Mouse (Mus musculus): ENCODE results near the gene Clcn6.

Gene Clcn6

GRCm38 (mm10) chr4:148040029-148040830, 1.6 kb upstream of the Clcn6 start:
- DNase-seq (ENCODE audit: low spot score in 2 of 2) = no peak

GRCm38 (mm10) chr4:148039254-148040028, 820 bp upstream of the Clcn6 start:
- peak in 1 of 2 experiments; percentile 35 for DNase-seq (ENCODE audit: low spot score in 2 of 2)

GRCm38 (mm10) chr4:148038079-148038599, 482 bp downstream of the Clcn6 start:
- DNase-seq (ENCODE audit: low spot score in 2 of 2) = no peak

- no peak for DNase-seq (ENCODE audit: low spot score in 2 of 2)
These were observed 3.2 kb downstream of the Clcn6 start for GRCm38 (mm10) chr4:148035440-148035839.

- DNase-seq (ENCODE audit: low spot score in 2 of 2) = no peak
These were observed 4.7 kb downstream of the Clcn6 start for GRCm38 (mm10) chr4:148033858-148034410.

- DNase-seq (ENCODE audit: low spot score in 2 of 2) = no peak
These were observed 8.1 kb downstream of the Clcn6 start for GRCm38 (mm10) chr4:148030506-148030905.

GRCm38 (mm10) chr4:148029297-148029696, 9.3 kb downstream of the Clcn6 start:
- no peak for DNase-seq (ENCODE audit: low spot score in 2 of 2)

- no peak for DNase-seq (ENCODE audit: low spot score in 2 of 2)
These were observed 14.6 kb downstream of the Clcn6 start for GRCm38 (mm10) chr4:148024003-148024402.

GRCm38 (mm10) chr4:148018410-148018809, 20.2 kb downstream of the Clcn6 start:
- no peak for DNase-seq (ENCODE audit: low spot score in 2 of 2)

GRCm38 (mm10) chr4:148016981-148017380, 21.6 kb downstream of the Clcn6 start:
- no peak for DNase-seq (ENCODE audit: low spot score in 2 of 2)

- no peak for DNase-seq (ENCODE audit: low spot score in 2 of 2)
These were observed 23.2 kb downstream of the Clcn6 start for GRCm38 (mm10) chr4:148015418-148015817.

- no peak for DNase-seq (ENCODE audit: low spot score in 2 of 2)
These were observed 26.4 kb downstream of the Clcn6 start for GRCm38 (mm10) chr4:148012216-148012615.

GRCm38 (mm10) chr4:148011332-148011731, 27.3 kb downstream of the Clcn6 start:
- DNase-seq (ENCODE audit: low spot score in 2 of 2) = no peak

GRCm38 (mm10) chr4:148009641-148010040, 29.0 kb downstream of the Clcn6 start:
- DNase-seq (ENCODE audit: low spot score in 2 of 2) = no peak

- peak in 1 of 2 experiments; percentile 32 for DNase-seq (ENCODE audit: low spot score in 2 of 2)
These were observed 30.2 kb downstream of the Clcn6 start for GRCm38 (mm10) chr4:148008412-148008811.

GRCm38 (mm10) chr4:148004361-148004760, 34.3 kb downstream of the Clcn6 start:
- DNase-seq (ENCODE audit: low spot score in 2 of 2) = no peak

GRCm38 (mm10) chr4:148001866-148002265, 36.8 kb downstream of the Clcn6 start:
- no peak for DNase-seq (ENCODE audit: low spot score in 2 of 2)

- no peak for DNase-seq (ENCODE audit: low spot score in 2 of 2)
These were observed 37.4 kb downstream of the Clcn6 start for GRCm38 (mm10) chr4:148001013-148001789.

GRCm38 (mm10) chr4:148000202-148000772, 38.3 kb downstream of the Clcn6 start, which contains the start of gene Nppa:
TSS of gene Nppa (plus strand) at chr4:148000722.
- no peak for DNase-seq (ENCODE audit: low spot score in 2 of 2)

- DNase-seq (ENCODE audit: low spot score in 2 of 2) = no peak
These were observed 43.3 kb downstream of the Clcn6 start for GRCm38 (mm10) chr4:147995311-147995710.

- DNase-seq (ENCODE audit: low spot score in 2 of 2) = no peak
These were observed 45.0 kb downstream of the Clcn6 start for GRCm38 (mm10) chr4:147993571-147994095.
